Mouse (Mus musculus) T-helper 17 cell (primary cell): ENCODE measurements around the gene Ninj2.

Experiments used
- in situ Hi-C, 2 experiments: fragments of 300-600 bp; cut with MboI, MseI; formaldehyde crosslinking; loops; 1 replicate in 1 of 2; 2 replicates in 1 of 2; pipeline ENCODE4 v1.15.1; 2025; ENCODE audit warnings: high pct_unique_total_duplicates in 2 of 2

The Ninj2 gene

DNA sequence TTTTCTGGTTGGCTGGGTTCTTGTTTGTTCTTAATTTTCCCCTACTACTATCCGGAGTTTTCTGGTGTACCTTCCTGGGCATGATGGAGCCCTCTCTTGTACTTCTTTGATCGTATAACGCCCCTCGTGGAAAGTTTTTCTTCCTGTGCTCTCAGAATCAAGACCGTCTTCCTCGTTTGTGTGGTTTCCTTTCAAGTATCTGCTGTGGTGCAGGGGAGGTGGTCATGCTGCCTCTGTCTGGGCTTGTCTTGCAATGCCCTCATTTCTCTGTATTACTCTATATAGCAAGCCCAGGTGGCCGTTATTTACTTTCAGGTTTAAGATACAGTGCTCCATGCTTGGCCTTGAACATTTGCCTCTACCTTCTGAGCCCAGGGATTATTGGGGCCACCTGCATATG is 31.5 kb downstream of the Ninj2 start:
- in situ Hi-C loops: no loop called here

DNA sequence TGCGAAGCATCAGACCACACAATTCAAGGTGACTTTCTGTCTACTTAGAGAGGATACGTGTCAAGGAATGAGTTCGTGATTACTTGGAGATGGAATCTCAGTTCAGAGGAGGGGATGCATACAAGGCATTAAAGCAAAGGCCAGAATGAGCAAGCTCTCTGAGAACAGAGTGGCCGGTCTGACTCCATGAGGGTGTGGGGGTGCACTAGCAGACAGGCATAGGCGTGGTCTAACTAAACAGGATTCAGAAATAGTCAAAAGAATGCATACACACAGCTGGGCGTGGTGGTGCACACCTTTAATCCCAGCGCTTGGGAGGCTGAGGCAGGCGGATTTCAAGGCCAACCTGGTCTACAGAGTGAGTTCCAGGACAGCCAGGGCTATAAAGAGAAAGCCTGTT is 33.3 kb downstream of the Ninj2 start:
- in situ Hi-C loops: no loop called here

DNA sequence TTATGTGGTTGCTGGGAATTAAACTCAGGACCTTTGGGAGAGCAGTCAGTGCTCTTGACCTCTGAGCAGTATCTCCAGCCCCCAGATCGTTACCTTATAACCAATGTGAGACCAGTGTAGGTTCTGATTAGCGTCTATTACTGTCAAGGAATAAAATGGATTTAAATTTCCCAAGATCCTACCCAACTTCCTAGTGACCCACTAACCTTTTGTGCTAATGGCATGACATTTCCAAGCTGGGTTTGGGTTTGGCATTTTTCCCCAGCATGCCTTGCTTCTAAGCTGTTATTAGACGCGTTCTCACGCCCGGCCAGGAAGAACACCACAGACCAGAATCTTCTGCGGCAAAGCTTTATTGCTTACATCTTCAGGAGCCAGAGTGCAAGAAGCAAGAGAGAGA is 34.2 kb downstream of the Ninj2 start:
- in situ Hi-C loops: no loop called here

DNA sequence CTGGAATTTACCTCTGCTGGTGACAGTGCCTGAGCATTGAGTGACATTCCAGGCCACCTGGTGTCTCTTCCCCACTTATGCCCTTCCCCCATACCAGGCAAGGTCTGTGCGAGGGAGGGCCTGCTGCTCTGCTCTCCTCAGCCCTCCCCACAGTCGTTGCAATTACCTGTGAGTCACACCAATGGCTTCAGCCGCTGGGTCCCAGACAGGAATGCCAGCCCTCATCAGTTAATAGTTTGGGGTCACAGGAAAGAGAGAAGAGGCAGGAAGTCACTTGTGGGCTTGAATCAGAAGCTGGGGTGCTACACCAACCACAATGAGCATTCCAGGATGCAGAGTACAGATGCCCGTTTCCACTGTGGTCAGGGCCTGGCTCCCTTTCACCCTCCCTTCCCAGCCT is 41.6 kb downstream of the Ninj2 start:
- in situ Hi-C loops: no loop called here

DNA sequence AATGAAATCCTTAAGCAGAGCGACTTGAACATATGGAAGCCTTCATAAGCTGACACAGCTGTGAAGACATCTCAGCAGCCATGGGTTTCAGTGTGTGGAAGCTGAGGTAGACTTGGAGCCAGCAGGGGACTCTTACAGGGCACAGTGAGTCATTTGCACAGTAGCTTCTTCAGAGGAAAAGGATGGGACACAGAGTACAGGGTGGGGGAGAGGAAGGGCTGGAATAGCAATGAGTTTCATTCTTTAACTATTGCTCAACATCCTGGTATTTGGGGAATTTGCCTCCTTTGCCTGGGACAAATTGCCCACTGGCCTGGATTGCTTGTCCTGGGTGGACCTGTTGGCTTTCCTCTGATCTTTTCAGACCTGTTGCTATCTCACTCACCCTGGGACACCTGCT is 52.3 kb downstream of the Ninj2 start:
- in situ Hi-C loops: no loop called here

DNA sequence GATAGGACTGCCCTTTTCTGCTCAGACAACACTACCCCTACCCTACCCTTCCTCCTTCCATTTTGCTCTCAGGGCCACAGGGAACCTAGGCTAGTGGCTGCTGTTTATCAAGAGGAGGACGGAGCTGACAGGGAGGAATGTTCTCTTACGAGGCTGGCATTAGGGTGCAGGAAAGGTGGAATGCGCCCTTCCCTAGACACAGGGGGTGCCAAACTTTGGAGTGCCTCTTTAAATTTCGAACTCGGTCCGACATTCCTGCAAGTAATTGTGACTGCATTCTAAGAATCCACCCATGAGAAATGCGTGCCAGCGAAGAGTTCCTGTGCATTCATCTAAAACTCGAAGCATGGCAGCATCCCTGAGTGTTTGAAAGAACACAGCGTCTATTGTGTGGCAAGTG is 53.5 kb downstream of the Ninj2 start:
- in situ Hi-C loops: no loop called here

DNA sequence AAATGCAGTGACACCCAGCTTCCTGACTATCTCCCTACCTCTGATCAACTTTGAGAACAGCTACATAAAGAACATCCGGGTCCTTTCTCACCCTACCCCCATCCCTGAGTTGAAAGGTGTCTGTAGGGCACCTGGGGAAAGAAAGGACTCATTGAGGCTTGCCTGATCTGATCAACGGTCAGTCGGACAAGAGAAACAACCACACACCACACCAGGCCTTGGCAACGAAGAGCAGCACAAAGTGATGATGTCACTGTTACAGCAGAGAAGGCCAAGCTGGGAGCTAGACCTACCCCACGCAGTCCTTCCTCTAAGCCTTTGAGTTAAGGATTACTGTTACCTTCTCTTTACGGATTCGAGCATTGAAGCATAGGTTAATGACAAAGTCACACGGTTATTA is 54.3 kb downstream of the Ninj2 start:
- in situ Hi-C loops: no loop called here

DNA sequence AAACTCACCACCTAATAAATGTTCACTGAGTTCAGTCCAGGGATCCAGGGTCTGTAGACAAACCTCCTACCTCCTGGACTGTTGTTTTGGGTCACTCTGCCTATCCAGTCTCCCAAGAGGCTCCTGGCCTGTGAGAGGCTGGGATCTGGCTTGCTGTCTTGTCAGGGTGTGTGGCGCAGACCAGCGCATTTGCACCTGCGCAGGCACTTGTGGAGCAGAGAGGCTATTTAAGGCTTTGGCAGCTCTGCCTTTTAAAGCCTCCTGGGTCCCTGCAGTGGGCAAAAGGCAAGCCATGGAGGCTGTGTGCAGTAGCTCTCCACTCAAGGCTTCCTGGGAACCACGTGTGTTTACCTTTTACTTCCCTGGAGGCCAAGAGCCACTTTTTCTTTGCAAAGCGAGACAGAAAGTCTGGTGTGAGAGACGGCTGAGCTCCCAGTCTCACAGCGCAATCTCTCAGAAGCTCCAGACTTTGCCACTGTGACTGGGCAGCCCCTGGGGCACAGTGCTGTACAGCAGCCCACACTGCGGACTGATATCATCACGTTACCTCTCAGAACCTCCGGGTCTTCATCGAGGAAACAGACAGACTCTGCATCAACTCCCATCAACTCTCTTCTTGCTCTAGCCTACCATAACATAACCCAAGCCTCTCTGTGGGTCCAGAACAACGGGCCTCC is 55.7 kb downstream of the Ninj2 start:
- in situ Hi-C loops: no loop called here

DNA sequence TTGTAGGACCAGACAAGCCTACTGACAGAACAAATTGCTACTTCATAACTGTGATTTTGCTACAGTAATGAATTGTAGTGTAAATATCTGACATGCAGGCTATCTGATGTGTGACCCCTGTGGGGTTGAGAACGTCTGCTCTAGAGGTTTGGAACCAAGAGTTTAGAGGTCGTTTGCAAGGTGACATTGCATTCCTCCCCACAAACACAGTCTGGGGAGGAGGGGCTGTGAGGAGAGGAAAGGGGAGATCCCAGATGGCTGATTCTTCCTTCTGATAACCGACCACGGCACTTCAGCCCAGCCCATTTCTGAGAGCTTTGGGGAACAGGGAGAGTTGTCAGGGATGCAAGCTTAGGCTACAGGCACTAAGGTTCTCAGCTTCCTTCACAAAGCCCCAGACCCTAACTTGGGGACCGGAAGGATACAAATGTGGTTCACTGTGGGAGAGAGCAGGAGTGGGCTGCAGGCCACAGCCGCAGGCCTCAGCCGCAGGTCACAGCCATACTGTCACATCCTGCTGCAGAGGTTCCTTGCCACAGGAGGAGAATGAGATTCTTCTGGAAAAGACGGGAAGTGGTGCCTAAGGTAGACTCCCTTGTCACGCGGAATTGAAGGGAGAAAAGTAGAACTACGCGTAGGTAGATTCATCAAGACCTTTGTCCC is 56.4 kb downstream of the Ninj2 start:
- in situ Hi-C loops: no loop called here

DNA sequence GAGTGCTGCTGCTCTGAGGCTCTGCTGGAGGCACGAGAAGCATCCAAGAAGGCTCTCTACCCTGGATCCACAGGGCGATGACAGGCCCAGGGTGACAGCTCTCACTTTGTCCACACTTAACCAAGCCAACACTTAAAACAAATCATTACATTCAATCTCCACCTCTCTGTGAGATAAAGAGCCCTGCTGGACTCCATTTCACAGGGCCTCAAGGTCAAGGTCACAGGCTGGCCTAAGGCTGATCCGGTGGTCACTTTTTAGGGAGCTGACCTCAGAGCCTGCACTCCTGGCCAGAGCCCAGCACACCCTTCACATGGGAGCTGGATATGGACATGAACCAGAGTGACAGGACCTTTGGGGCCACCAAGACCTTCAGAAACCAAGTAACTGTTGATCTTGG is 57.1 kb downstream of the Ninj2 start:
- in situ Hi-C loops: no loop called here

DNA sequence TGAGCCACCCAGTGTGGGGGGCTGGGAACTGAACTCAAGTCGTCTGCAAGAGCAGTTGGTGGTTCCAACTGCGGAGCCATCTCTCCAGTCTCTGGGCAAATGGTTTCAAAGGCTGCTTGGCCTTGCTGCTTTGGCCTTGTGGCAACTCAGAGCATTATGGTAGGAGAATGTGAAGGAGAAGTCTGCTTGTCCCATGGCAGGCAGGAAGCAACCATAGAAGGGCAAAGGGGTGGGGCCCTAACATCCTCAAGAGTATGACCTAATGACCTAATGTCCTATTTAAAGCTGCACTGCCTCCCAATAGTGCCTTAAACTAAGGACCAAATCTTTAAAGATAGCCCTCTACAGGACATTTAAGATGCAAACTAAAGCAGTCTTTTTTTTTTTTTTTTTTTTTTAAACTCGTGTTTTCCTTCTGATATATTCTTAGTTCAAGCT is 58.5 kb downstream of the Ninj2 start:
- in situ Hi-C loops: no loop called here

DNA sequence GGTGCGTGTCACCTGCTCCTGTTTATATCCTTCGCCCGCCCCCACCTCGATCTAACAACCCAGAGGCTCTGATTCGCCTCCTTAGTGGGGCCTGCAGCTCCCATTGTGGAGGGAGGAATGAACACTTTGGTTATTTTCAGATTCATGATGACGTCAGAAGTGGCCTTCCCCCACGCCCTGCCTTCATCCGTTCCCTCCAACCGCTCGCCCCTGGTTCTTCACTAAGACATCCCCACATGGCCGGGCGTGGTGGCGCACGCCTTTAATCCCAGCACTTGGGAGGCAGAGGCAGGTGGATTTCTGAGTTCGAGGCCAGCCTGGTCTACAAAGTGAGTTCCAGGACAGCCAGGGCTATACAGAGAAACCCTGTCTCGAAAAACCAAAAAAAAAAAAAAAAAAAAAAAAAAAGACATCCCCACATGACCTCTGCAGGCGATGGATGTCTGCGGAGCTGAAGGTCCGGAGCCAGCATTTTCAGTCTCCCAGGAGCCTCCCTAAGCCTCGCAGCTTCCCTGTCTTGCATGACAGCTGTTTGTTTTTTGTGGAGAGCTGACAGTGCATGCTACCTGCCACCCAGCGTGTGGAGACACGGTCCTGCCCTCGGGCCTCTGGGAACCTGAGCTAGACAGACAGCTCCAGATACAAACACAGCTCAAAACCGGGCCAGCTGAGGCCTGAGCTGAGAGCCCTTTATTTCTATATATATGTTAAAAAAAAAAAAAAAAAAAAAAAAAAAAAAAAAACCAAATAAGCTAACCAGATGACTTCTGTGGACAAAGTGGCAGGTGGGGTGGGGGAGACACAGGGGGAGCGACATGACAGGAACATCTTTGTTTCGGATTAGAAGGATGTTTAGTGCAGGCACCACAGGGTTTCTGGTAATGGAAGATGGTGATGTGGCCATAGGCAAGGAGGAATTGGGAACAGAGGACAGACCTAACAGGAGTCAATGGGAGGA is 59.9 kb downstream of the Ninj2 start:
- in situ Hi-C loops: no loop called here

DNA sequence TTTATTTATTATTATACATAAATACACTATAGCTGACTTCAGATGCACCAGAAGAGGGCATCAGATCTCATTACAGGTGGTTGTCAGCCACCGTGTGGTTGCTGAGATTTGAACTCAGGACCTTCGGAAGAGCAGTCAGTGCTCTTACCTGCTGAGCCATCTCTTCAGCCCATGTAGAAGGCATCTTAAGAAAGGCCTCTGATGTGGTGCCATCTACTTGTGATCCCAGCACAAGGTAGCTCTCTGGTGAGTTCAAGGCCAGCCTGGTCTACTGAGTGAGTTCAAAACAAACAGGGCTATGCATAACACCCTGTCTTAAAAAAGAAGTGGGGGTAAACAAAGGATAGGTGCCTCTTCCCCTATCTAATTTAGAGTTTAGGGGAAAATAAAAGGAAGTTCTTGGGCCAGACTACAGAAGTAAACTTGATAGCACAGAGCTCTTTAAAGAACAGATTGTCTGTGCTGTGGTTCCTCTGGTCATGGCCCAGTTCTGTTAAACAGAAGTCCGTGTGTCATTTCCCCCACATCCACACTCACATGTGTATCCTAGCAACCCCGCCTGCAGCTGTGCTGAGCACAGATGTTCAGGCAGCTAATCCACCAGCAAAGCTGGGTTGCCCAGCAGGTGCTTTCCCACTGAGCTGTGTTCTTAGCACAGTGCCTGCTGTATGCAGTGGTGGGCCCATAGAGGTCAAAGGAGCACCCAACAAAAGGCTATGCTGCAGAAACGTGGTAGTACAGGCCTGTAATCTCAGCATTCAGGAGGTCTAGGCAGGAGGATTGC is 61.6 kb downstream of the Ninj2 start:
- in situ Hi-C loops: no loop called here

DNA sequence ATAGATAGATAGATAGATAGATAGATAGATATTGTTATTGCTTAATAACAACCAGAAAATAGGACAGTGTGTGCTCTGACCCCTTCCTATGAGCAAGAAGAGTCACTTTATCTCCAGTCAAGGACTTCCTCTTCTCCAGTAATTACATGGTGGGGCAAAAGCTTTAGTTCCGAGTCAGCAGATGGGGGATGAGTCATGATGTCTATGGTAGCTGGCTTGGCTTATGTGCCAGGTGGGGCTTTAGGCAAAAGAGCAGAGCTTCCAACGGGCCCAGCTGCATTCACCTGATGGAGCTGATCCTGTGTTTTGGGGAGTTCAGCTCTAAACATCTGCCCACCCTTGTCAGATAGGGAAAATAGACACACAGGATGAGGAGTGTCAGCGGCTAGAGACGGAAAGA is 62.4 kb downstream of the Ninj2 start:
- in situ Hi-C loops: no loop called here

DNA sequence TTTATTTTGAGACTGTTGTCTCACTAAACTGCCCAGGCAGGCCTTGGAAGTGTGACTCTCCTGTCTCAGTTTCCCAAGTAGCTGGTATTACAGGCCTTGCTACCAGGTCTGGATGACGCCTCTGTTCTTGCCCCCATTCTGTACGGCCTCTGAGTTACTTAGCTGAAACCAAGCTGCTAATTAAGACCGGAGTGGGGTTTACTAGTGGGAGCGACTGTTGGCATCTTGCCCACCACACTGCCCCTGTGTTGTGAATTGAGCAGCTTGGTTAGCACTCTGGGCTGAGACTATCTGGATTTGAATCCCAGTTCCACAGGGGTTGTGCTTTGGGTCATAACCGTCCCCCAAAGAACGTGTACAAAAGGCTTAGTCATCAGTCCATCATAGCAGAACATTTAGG is 64.3 kb downstream of the Ninj2 start:
- in situ Hi-C loops: no loop called here

DNA sequence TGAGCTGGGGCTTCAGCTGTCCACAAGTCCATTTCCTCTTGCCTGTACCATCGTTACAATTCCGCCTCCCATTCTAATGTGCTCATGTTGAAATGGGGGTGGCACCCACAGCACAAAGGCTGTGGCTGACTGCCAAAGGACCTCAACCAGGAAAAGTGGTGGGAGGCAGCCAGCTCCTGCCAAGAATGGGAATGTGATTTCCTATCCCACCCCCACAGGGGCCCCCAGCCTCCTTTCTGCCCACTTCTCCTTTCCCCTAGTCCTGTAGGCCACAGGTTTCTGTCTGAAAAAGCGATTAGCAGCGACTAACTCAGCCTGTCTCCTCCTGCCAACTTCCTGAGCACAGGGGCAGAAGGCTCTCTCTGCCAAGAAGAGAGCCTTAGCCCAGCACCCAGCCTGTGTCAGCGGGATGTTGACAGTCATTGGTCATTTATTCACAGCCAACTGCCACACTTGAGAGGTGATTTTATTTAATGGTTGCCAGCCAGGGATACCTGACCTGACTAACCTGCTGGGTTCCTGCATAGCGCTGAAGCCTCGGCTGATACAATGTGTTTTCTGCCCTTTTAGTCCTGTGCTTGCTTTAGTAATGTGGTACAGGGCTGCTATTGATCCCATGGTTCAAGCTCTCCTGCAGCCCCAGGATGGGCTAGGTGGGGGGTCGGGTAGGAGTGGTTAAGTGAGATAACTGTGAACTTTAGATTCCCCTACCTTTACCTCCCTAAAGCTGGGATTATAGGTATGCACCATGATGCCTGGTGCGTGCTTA is 66.2 kb downstream of the Ninj2 start:
- in situ Hi-C loops: no loop called here

DNA sequence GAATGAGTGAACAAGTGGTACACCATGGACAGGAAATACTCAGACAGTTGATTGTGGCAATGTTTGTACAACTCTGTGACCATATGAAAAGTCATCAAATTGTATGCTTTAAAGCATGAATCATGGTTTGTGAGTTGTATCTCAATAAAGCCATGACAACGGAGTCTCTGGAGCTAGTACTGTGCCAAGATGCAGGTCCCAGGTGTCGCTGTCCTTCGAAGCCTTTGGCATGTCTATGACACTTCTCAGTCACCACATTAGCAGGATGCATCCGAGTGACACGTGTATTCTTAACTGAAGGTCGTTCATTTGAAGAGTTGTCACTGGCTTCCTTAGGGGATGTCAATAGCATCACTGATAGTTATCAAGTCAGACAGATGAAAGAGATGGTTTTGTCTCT is 69.8 kb downstream of the Ninj2 start:
- in situ Hi-C loops: no loop called here

DNA sequence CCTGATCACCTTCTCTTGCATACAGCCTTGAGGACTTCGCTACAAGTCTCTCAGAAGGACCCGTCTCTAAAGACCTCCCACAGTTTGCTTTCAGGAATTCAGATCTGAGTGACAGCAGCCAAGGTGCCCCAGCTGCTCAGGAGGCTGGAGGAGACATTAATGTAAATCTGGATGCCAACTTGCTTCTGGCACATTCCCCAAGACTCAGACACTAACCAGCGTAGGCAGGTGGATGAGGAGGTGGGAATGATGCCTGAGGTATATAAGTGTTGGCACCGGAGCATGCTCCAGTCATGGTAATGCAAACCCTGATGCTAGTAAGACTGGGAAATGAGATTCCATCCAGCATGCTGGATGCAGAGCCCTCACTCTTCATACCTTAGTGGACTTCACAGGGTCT is 71.6 kb downstream of the Ninj2 start:
- in situ Hi-C loops: no loop called here

DNA sequence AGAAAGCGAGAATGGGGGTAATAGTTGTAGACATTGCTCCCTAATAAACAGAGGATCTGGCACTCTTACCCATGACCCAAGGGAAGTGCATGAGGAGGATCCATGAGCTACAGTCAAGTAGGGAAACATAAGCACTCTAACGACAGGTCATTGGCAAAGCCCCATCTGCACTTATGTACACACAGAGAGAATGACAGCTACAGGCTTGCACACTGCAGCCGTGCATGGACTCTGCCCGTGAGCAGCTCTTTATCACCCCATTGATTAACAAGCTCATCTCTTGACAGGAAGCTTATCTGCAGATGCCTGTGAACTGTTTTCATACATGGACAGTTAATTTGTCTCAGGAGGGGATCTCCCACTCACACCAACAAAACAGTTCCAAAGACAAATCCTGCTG is 74.4 kb downstream of the Ninj2 start:
- in situ Hi-C loops: no loop called here

DNA sequence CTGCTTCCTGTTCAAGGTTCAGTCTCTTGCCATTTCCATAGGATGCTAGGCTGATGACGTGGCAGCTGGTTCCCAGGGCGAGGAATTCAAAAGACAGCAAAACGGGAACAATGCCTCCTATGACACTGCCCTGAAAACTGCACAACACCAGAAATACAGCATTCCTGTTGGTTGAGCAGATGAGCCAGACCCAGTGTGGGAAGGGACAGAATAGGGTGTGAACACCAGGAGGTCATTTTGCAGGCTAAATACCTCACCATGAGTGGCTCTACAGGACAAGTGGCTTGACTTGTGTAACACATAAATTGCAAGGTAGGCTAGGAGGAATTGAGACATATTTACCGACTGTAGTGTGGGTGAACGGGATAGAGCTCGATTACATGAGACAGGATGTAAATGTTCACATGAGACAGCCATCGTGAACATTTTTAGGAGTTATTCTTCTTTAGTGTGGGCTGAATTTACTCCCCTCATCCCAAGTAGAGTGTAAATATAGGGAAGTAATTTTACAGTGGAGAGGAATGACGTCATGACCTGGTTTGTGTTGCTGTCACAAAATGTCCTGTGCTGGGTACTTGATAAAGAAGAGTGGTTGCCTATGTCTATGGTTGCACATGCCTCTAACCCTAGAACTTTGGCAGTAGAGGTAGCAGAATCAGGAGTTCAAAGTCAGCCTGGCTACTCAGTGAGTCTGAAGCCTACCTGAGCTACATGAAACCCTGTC is 79.3 kb downstream of the Ninj2 start:
- in situ Hi-C loops: no loop called here
